Mouse (Mus musculus): ENCODE measurements around the gene Tsc2. TPM values are rescaled to one million over a fixed set of nuclear protein-coding genes. Genes with fewer than 3 reads are reported as not detected.

Gene Tsc2
- total and polyA plus RNA-seq, 3 experiments, result 104 to 178 (median 110) TPM

GRCm38 (mm10) chr17:24593992-24594890 is 38.2 kb downstream of the Tsc2 start:
- H3K4me1 ChIP-seq (ENCODE audit: control insufficient read depth, insufficient read depth, low read length), result no peaks in the 10 kb centered on the region
- intact Hi-C loops (cut with DNase I), result loop anchor here (5.0 kb wide), 1 partner anchor 42 kb away; no protein-coding TSS in a partner anchor
- H3K9ac ChIP-seq (ENCODE audit: low read depth, low read length), result no peak overlapping the region
- no peak for DNase-seq
- H3K4me3 ChIP-seq, result no peak overlapping the region
- no peaks in the 10 kb centered on the region for H3K27me3 ChIP-seq (ENCODE audit: control insufficient read depth, insufficient read depth, low read length)
- no peak for TF ChIP-seq EP300 (IDR thresholded peaks at IDR 0.05; ENCODE audit: insufficient read depth, low read depth, low read length)
- no peak for TF ChIP-seq POLR2A (IDR thresholded peaks at IDR 0.05; ENCODE audit: insufficient read depth, low read depth, low read length)
- no peak for TF ChIP-seq CTCF (IDR thresholded peaks at IDR 0.05)
- H3K27ac ChIP-seq, result no peak overlapping the region
- no peaks in the 10 kb centered on the region for H3K79me2 ChIP-seq (replicated peaks; ENCODE audit: control insufficient read depth, insufficient read depth, low read length)
- WGBS, result 84% methylated on average over 26 of the region's 26 CpGs
- no peaks in the 10 kb centered on the region for H3K36me3 ChIP-seq (ENCODE audit: control insufficient read depth, insufficient read depth, low read length)

- WGBS, result 78% methylated on average over 5 of the region's 5 CpGs
- TF ChIP-seq POLR2A (IDR thresholded peaks at IDR 0.05; ENCODE audit: insufficient read depth, low read depth, low read length), result no peak
- no peak for TF ChIP-seq CTCF (IDR thresholded peaks at IDR 0.05)
- TF ChIP-seq EP300 (IDR thresholded peaks at IDR 0.05; ENCODE audit: insufficient read depth, low read depth, low read length), result no peak
- no peaks in the 10 kb centered on the region for H3K36me3 ChIP-seq (ENCODE audit: control insufficient read depth, insufficient read depth, low read length)
- no peaks in the 10 kb centered on the region for H3K79me2 ChIP-seq (replicated peaks; ENCODE audit: control insufficient read depth, insufficient read depth, low read length)
- no peaks in the 10 kb centered on the region for H3K4me1 ChIP-seq (ENCODE audit: control insufficient read depth, insufficient read depth, low read length)
- intact Hi-C loops (cut with DNase I), result loop anchor here (5.0 kb wide), 1 partner anchor 41 kb away; no protein-coding TSS in a partner anchor
- H3K27me3 ChIP-seq (ENCODE audit: control insufficient read depth, insufficient read depth, low read length), result no peaks in the 10 kb centered on the region
- no peak overlapping the region for H3K27ac ChIP-seq
- no peak for DNase-seq
- H3K9ac ChIP-seq (ENCODE audit: low read depth, low read length), result no peak overlapping the region
- no peak overlapping the region for H3K4me3 ChIP-seq
These were observed 39.2 kb downstream of the Tsc2 start for GRCm38 (mm10) chr17:24593248-24593647.

GRCm38 (mm10) chr17:24591695-24592094 is 40.7 kb downstream of the Tsc2 start:
- intact Hi-C loops (cut with DNase I), result loop anchor here (5.0 kb wide), 1 partner anchor 39 kb away; no protein-coding TSS in a partner anchor
- WGBS, result 93% methylated on average over 5 of the region's 5 CpGs
- Histone ChIP-seq H3K4me1 (ENCODE audit: control insufficient read depth, insufficient read depth, low read length) (no peaks in the 10 kb centered on the region), H3K27me3 (ENCODE audit: control insufficient read depth, insufficient read depth, low read length) (no peaks in the 10 kb centered on the region), H3K27ac (no peak overlapping the region), H3K9ac (ENCODE audit: low read depth, low read length) (no peak overlapping the region), H3K36me3 (ENCODE audit: control insufficient read depth, insufficient read depth, low read length) (no peaks in the 10 kb centered on the region; the same call in 1 of the 2 replicates), H3K4me3 (no peak overlapping the region), H3K79me2 (replicated peaks; ENCODE audit: control insufficient read depth, insufficient read depth, low read length) (no peaks in the 10 kb centered on the region)
- DNase-seq, result no peak
- TF ChIP-seq POLR2A (IDR thresholded peaks at IDR 0.05; ENCODE audit: insufficient read depth, low read depth, low read length) (no peak), EP300 (IDR thresholded peaks at IDR 0.05; ENCODE audit: insufficient read depth, low read depth, low read length) (no peak), CTCF (IDR thresholded peaks at IDR 0.05) (no peak)

- WGBS, result 51% methylated on average over 3 of the region's 3 CpGs
- H3K27ac ChIP-seq, result no peak overlapping the region
- H3K9ac ChIP-seq (ENCODE audit: low read depth, low read length), result no peak overlapping the region
- TF ChIP-seq EP300 (IDR thresholded peaks at IDR 0.05; ENCODE audit: insufficient read depth, low read depth, low read length), result no peak
- TF ChIP-seq CTCF (IDR thresholded peaks at IDR 0.05), result no peak
- peak in 1 of 2 experiments; percentile 54 for DNase-seq
- no peaks in the 10 kb centered on the region for H3K79me2 ChIP-seq (replicated peaks; ENCODE audit: control insufficient read depth, insufficient read depth, low read length)
- no peak overlapping the region for H3K4me3 ChIP-seq
- H3K4me1 ChIP-seq (ENCODE audit: control insufficient read depth, insufficient read depth, low read length), result no peaks in the 10 kb centered on the region
- H3K27me3 ChIP-seq (ENCODE audit: control insufficient read depth, insufficient read depth, low read length), result no peaks in the 10 kb centered on the region
- peaks cover 2% of the 10 kb centered on the region; the same call in 1 of the 2 replicates for H3K36me3 ChIP-seq (ENCODE audit: control insufficient read depth, insufficient read depth, low read length)
- intact Hi-C loops (cut with DNase I), result loop anchor here (5.0 kb wide), 1 partner anchor 39 kb away; no protein-coding TSS in a partner anchor
These were observed 41.5 kb downstream of the Tsc2 start for GRCm38 (mm10) chr17:24590943-24591342.

- Histone ChIP-seq H3K36me3 (ENCODE audit: control insufficient read depth, insufficient read depth, low read length) (peaks cover 4% of the 10 kb centered on the region), H3K4me1 (ENCODE audit: control insufficient read depth, insufficient read depth, low read length) (peaks cover 3% of the 10 kb centered on the region; the same call in 1 of the 2 replicates), H3K27me3 (ENCODE audit: control insufficient read depth, insufficient read depth, low read length) (no peaks in the 10 kb centered on the region), H3K79me2 (replicated peaks; ENCODE audit: control insufficient read depth, insufficient read depth, low read length) (no peaks in the 10 kb centered on the region), H3K27ac (no peak overlapping the region), H3K4me3 (no peak overlapping the region), H3K9ac (ENCODE audit: low read depth, low read length) (no peak overlapping the region)
- 84% methylated on average over 4 of the region's 4 CpGs for WGBS
- TF ChIP-seq CTCF (IDR thresholded peaks at IDR 0.05), result no peak
- no peak for TF ChIP-seq POLR2A (IDR thresholded peaks at IDR 0.05; ENCODE audit: insufficient read depth, low read depth, low read length)
- no peak for TF ChIP-seq EP300 (IDR thresholded peaks at IDR 0.05; ENCODE audit: insufficient read depth, low read depth, low read length)
- no peak for DNase-seq
- intact Hi-C loops (cut with DNase I), result no loop called here
These were observed 45.9 kb downstream of the Tsc2 start for GRCm38 (mm10) chr17:24586532-24586931.

- 71% methylated on average over 3 of the region's 3 CpGs for WGBS
- Histone ChIP-seq H3K36me3 (ENCODE audit: control insufficient read depth, insufficient read depth, low read length) (peaks cover 4% of the 10 kb centered on the region), H3K27me3 (ENCODE audit: control insufficient read depth, insufficient read depth, low read length) (no peaks in the 10 kb centered on the region), H3K79me2 (replicated peaks; ENCODE audit: control insufficient read depth, insufficient read depth, low read length) (no peaks in the 10 kb centered on the region), H3K4me3 (no peak overlapping the region), H3K4me1 (ENCODE audit: control insufficient read depth, insufficient read depth, low read length) (peaks cover 3% of the 10 kb centered on the region; the same call in 1 of the 2 replicates), H3K9ac (ENCODE audit: low read depth, low read length) (no peak overlapping the region), H3K27ac (peak overlapping the region; percentile 33; the same call in 1 of the 2 replicates)
- no peak for TF ChIP-seq POLR2A (IDR thresholded peaks at IDR 0.05; ENCODE audit: insufficient read depth, low read depth, low read length)
- TF ChIP-seq CTCF (IDR thresholded peaks at IDR 0.05), result no peak
- TF ChIP-seq EP300 (IDR thresholded peaks at IDR 0.05; ENCODE audit: insufficient read depth, low read depth, low read length), result no peak
- DNase-seq, result no peak
- intact Hi-C loops (cut with DNase I), result no loop called here
These were observed 47.9 kb downstream of the Tsc2 start for GRCm38 (mm10) chr17:24584520-24584919.
